In the genomic region with DNA sequence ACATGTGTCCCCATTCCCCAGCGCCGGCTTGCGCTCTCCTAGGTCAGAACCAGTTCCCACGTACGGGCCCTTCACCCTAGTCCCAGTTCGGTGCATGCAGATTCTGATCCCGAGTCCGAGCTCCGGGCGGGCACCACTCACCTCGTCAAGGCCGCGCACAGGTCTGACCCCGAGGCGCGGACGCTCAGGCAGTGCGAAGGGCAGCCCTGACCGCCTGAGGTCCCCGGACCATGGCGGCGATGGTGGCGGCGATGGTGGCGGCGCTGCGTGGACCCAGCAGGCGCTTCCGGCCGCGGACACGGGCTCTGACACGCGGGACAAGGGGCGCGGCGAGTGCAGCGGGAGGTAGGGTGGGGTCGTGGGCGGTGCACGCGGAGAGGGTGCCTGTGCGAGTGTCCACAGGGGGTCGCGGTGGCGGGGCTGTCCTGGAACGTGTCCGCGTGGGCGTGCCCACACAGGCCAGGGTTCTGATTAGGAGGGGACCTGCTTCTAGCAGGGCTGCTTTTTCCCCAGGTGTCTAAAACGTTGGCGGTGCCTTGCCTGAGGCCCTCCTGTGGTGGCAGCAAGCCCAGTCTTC, we compare ENCODE assay signal across 8 mouse cellular contexts. TPM values are rescaled to one million over a fixed set of nuclear protein-coding genes. Genes with fewer than 3 reads are reported as not detected.
A peak's percentile ranks its signal among the peaks of the same experiment; 100 is the strongest.
DNase-seq lines count a peak whose midpoint lies in the region; ATAC-seq and TF ChIP-seq lines count a peak whose summit lies in the region.

A gene (plus strand): TSS at position 170 of the 577 bp plus-strand sequence.

- no peaks in the 10 kb centered on the region for H3K9me3 ChIP-seq in ES-E14 (ENCODE audit: control insufficient read depth, insufficient read depth, low read depth, low read length)
- no peaks in the 10 kb centered on the region for H3K9me3 ChIP-seq in forebrain, postnatal 0 days (ENCODE audit: low read length)
- H3K9me3 ChIP-seq in lung, postnatal 0 days (ENCODE audit: low read length): no peaks in the 10 kb centered on the region

- under 1% methylated on average over 52 of the region's 52 CpGs for WGBS in forebrain, postnatal 0 days
- 1% methylated on average over 49 of the region's 52 CpGs for WGBS in lung, postnatal 0 days

- H3K9ac ChIP-seq in ES-E14 (ENCODE audit: insufficient read depth, low read depth, low read length, poor library complexity, severe bottlenecking): peak within 1 kb of the TSS; percentile 88
- peak within 1 kb of the TSS; percentile 89 for H3K9ac ChIP-seq in forebrain, postnatal 0 days
- peak within 1 kb of the TSS; percentile 62 for H3K9ac ChIP-seq in lung, postnatal 0 days (replicated peaks; ENCODE audit: low read depth)

- H3K4me2 ChIP-seq in forebrain, postnatal 0 days (ENCODE audit: low read depth): peak within 1 kb of the TSS; percentile 63
- peak within 1 kb of the TSS; percentile 87 for H3K4me2 ChIP-seq in lung, postnatal 0 days (replicated peaks; ENCODE audit: low read depth, low read length)

- peaks cover 0 to 9% of the 10 kb centered on the region in 2 experiments; a peak in 2 of 4 replicates for H3K4me1 ChIP-seq in ES-E14 (ENCODE audit: control insufficient read depth in 2 of 2, insufficient read depth in 2 of 2, low read length in 2 of 2, poor library complexity in 1 of 2)
- peaks cover 22% of the 10 kb centered on the region; the same call in 1 of the 2 replicates for H3K4me1 ChIP-seq in forebrain, postnatal 0 days (ENCODE audit: insufficient read depth)
- peaks cover 23% of the 10 kb centered on the region for H3K4me1 ChIP-seq in lung, postnatal 0 days (ENCODE audit: insufficient read depth, low read depth, low read length)

- peak; percentile 72 for TF ChIP-seq CTCF in forebrain, postnatal 0 days (IDR thresholded peaks at IDR 0.05; ENCODE audit: low read depth)
- TF ChIP-seq CTCF in lung, postnatal 0 days (IDR thresholded peaks at IDR 0.05): peak; percentile 70

- peak; percentile 85 for ATAC-seq in forebrain, postnatal 0 days
- peak; percentile 76 for ATAC-seq in lung, postnatal 0 days

- H3K4me3 ChIP-seq in ES-E14 (ENCODE audit: insufficient read depth in 1 of 2, low read depth in 1 of 2, low read length in 2 of 2, poor library complexity in 1 of 2, severe bottlenecking in 1 of 2): peak within 1 kb of the TSS; percentile 69 to 89
- peak within 1 kb of the TSS; percentile 85 for H3K4me3 ChIP-seq in forebrain, postnatal 0 days (ENCODE audit: low read depth, low read length)
- H3K4me3 ChIP-seq in lung, postnatal 0 days (ENCODE audit: low read depth, low read length): peak within 1 kb of the TSS; percentile 78

- DNase-seq in ES-E14 (ENCODE audit: low read depth, low spot score): peak; percentile 15
- peak; percentile 75 to 84 for DNase-seq in cerebellum, adult 18-20 months
- DNase-seq in forebrain, postnatal 0 days: peak; percentile 74
- DNase-seq in heart, postnatal 4 days: peak; percentile 84
- DNase-seq in layer of hippocampus, adult 9-11 months: peak; percentile 83
- peak; percentile 76 for DNase-seq in lung, postnatal 0 days (ENCODE audit: low spot score)
- peak; percentile 69 for DNase-seq in ovary, postnatal 10 days (ENCODE audit: low spot score)
- peak; percentile 46 to 49 for DNase-seq in thymus, postnatal 10 days (ENCODE audit: low spot score in 2 of 2)

- H3K27me3 ChIP-seq in forebrain, postnatal 0 days (ENCODE audit: insufficient read depth, low read length): no peaks in the 10 kb centered on the region
- H3K27me3 ChIP-seq in lung, postnatal 0 days (replicated peaks; ENCODE audit: insufficient read depth, low read length): no peaks in the 10 kb centered on the region

- in situ Hi-C loops in ES-E14 (cut with MboI; ENCODE audit: low sequenced_read_pairs in 2 of 2, unreplicated experiment in 2 of 2): no loop called here

- TF ChIP-seq EP300 in lung, postnatal 0 days (IDR thresholded peaks at IDR 0.05): no peak

- no peak within 1 kb of the TSS for H3K27ac ChIP-seq in ES-E14 (ENCODE audit: insufficient read depth, low read depth, low read length, poor library complexity, severe bottlenecking)
- H3K27ac ChIP-seq in forebrain, postnatal 0 days (ENCODE audit: low read depth, low read length): peak within 1 kb of the TSS; percentile 80
- peak within 1 kb of the TSS; percentile 85 for H3K27ac ChIP-seq in lung, postnatal 0 days (ENCODE audit: low read length)

- no peaks in the 10 kb centered on the region for H3K36me3 ChIP-seq in ES-E14 (ENCODE audit: control insufficient read depth, insufficient read depth, low read length, poor library complexity, severe bottlenecking)
- H3K36me3 ChIP-seq in forebrain, postnatal 0 days (ENCODE audit: insufficient read depth): peaks cover 5% of the 10 kb centered on the region; the same call in 1 of the 2 replicates
- H3K36me3 ChIP-seq in lung, postnatal 0 days (ENCODE audit: insufficient read depth, low read length): no peaks in the 10 kb centered on the region

TF ChIP-seq in ES-E14, 5 proteins besides CTCF, POLR2A, EP300 and RAD21:
- no peak for TF ChIP-seq CHD2 (IDR thresholded peaks at IDR 0.05; ENCODE audit: low read depth, low read length)
- TF ChIP-seq ZC3H11A (IDR thresholded peaks at IDR 0.05; ENCODE audit: borderline replicate concordance, low read depth, low read length): 0 out of 2 replicates have a peak, but pooled peaks have one; percentile 17

RNA-seq across cellular contexts. Expression of the gene that starts here (rescaled TPM):
- total RNA-seq in ES-E14 (2012; rRNA removed): 7.9 and 8.4 TPM in 2 replicates
- total RNA-seq in forebrain, postnatal 0 days (2014; rRNA removed): 9.7 and 11.5 TPM in 2 replicates
- polyA plus RNA-seq in forebrain, postnatal 0 days (2015; fragmentation: Nextera tagmentation; extraction: Ambion mirVana): 28.0 and 34.4 TPM in 2 replicates
- total RNA-seq in heart, postnatal 4 days (2021): 10 to 100 TPM; 26.7 to 29.0 TPM
- 20.0 and 20.9 TPM in 2 replicates for polyA plus RNA-seq in lung, postnatal 0 days (2015; fragmentation: Nextera tagmentation; extraction: Ambion mirVana)

Comparison
In these comparisons a context has a peak if more than half of its experiments do, and no peak if none do; other contexts are left out.
1. DNase-seq: peak in every context shown above with its lines; median percentile 84 in heart, postnatal 4 days; 83 in layer of hippocampus, adult 9-11 months; 80 in cerebellum, adult 18-20 months; 76 in lung, postnatal 0 days; 74 in forebrain, postnatal 0 days; 69 in ovary, postnatal 10 days; 48 in thymus, postnatal 10 days; 15 in ES-E14.